Mouse (Mus musculus): ENCODE measurements around the gene Lyl1. TPM values are rescaled to one million over a fixed set of nuclear protein-coding genes. Genes with fewer than 3 reads are reported as not detected.
A peak's percentile ranks its signal among the peaks of the same experiment; 100 is the strongest.

Gene Lyl1
- total RNA-seq, 2 experiments from 2014 or later: 4.2 to 4.5 TPM

- intact Hi-C loops (cut with DNase I): no loop called here
- no peak for DNase-seq (ENCODE audit: low spot score)
Observed at GRCm38 (mm10) chr8:84733959-84734358, 32.7 kb downstream of the Lyl1 start.

- intact Hi-C loops (cut with DNase I): loop anchor here (5.0 kb wide), 1 partner anchor 32 kb away; the partner anchor contains the start of gene Lyl1
- DNase-seq (ENCODE audit: low spot score): no peak
Observed at GRCm38 (mm10) chr8:84734680-84735079, 33.4 kb downstream of the Lyl1 start.

- no peak for DNase-seq (ENCODE audit: low spot score)
- intact Hi-C loops (cut with DNase I): loop anchor here (5.0 kb wide), 1 partner anchor 33 kb away; the partner anchor contains the start of gene Lyl1
Observed at GRCm38 (mm10) chr8:84735597-84735996, 34.3 kb downstream of the Lyl1 start.

GRCm38 (mm10) chr8:84736521-84736920 is 35.3 kb downstream of the Lyl1 start:
- DNase-seq (ENCODE audit: low spot score): no peak
- intact Hi-C loops (cut with DNase I): loop anchor here (2.0 to 5.0 kb wide), 2 partner anchors 26 to 34 kb away; partner anchors contain the start of gene Lyl1

DNA sequence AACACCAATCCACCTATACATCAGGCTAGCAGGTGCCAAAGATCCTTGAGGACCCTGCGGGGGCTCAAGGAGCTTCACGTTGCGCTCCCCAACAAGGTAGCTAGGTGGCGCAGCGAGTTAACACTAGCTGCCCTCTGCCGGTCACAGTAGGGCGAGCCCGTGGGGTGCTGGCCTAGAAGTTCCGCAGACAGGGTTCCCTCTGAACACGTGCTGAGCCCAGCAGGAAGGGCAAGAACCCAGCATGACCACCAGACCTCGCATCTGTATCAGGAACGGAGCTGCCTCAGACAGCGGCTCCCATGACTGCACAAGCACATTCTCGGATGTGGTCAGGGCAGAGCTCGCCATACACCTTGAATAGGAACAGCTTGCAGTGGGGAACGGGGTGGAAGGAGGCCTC is 36.4 kb downstream of the Lyl1 start:
- DNase-seq (ENCODE audit: low spot score): peak; percentile 64
- intact Hi-C loops (cut with DNase I): loop anchor here (1.0 to 5.0 kb wide), 3 partner anchors 27 to 73 kb away; partner anchors contain the start of gene Lyl1

GRCm38 (mm10) chr8:84738266-84738665 is 37.0 kb downstream of the Lyl1 start:
- intact Hi-C loops (cut with DNase I): loop anchor here (5.0 kb wide), 1 partner anchor 36 kb away; the partner anchor contains the start of gene Lyl1
- no peak for DNase-seq (ENCODE audit: low spot score)

DNA sequence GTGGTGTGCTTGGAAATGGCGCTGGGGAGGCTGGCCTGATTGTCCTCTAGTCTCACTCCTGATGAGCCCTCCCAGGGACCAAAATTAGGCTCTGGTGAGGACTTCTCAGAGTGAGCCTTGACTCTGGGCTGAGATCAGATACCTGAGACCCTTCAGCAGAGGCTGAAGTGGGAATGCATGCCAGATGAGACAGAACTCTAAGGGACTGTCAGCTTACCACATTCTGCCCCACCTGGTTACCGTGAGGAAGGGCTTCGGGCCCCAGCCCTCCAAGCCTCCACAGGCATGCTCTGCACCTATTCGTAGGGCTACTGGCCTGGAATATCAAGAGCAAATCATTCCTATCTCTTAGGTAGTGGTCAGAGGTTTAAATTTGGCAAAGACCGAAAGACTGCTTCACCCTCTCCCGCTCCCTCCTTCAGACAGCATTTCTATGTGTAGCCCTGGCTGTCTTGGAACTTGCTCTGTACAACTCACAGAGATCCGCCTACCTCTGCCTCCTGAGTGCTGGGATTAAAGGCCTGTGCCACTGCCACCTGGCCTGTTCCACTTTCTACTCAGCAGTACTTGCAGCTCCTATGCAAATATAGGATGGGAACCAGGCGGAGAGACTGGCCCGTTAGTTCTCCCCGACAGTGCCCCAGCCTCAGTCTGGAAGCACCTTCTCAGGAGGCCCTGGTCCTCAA is 37.6 kb downstream of the Lyl1 start:
- intact Hi-C loops (cut with DNase I): loop anchor here (5.0 kb wide), 1 partner anchor 37 kb away; the partner anchor contains the start of gene Lyl1
- DNase-seq (ENCODE audit: low spot score): no peak

DNA sequence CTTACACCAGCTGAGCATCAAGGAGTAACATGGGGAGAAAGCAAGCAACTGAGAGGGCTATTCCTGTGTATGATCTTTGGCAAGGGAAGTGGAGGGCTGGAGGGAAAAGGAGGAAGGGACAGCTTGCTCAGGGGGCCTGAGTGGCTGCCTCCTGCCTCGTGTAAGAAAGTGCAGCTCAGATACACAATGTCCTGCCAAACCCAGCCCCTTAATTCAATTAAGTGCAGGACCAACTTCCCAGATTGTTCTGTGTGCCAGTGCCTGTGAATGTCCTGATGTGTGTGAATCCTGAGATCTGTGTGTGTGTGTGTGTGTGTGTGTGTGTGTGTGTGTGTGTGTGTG is 38.1 kb downstream of the Lyl1 start:
- intact Hi-C loops (cut with DNase I): loop anchor here (5.0 kb wide), 1 partner anchor 37 kb away; the partner anchor contains the start of gene Lyl1
- no peak for DNase-seq (ENCODE audit: low spot score)

- no peak for DNase-seq (ENCODE audit: low spot score)
- intact Hi-C loops (cut with DNase I): no loop called here
Observed at GRCm38 (mm10) chr8:84740895-84741843, 39.9 kb downstream of the Lyl1 start.

DNA sequence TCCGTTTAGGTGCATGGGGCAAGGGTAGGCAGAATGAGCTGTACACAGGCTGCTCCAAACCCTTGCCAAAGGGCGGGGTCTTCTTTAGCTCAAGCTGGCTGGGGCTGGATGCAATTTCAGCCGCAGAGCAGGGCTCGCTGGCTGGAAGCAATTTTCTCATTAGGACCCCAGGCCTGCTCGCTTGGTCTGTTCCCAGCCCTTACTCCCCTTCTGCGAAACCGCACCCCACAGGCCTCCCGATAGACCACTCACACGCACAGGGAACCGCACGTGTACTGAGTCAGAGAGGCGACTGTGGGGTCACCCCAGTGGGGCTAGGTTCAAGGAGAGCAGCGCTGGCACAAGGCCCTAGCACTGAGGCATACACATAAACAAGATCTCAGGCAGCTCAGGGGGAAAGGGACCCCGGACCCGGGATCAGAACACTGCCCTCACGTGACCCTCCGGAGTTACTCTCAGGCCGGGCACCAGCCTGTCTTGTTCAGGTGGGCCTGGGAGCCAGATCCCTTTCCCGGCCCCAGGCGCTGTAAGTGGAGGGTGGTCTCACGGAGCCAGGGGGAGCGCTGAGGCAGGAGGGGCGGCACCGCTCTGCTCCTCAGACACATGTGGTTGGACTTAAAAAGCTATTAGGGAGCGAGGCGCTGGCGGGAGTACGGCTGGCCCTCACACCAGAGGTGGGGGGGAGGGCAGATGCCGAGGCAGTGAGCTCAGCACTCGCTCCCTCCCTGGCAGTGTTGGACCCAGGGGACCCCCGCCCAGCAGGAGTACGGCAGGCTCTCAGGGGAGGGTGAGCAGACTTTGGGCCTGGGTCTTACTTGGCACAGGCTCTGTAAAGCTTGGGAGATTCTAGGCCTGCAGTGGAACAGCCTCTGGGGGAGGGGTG is 41.2 kb downstream of the Lyl1 start:
- peak; percentile 74 for DNase-seq (ENCODE audit: low spot score)
- intact Hi-C loops (cut with DNase I): no loop called here

DNA sequence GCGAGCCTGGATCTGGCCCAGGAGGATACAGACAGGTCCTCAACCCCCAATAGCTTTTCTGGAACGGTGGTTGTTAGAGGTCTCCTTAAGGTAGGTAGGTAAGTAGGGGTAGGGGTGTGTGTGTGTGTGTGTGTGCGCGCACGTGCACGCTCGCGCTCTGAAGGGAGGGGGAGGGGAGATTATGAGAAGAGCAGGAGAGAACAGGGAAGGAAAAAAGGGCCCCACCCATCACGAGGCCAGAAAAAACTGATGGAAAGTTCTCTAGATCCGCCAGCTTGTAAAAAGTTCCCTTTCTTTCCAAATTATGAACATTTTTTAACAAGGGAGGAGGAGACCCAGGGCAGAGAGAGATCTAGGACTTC is 41.8 kb downstream of the Lyl1 start:
- DNase-seq (ENCODE audit: low spot score): peak; percentile 40
- intact Hi-C loops (cut with DNase I): no loop called here

DNA sequence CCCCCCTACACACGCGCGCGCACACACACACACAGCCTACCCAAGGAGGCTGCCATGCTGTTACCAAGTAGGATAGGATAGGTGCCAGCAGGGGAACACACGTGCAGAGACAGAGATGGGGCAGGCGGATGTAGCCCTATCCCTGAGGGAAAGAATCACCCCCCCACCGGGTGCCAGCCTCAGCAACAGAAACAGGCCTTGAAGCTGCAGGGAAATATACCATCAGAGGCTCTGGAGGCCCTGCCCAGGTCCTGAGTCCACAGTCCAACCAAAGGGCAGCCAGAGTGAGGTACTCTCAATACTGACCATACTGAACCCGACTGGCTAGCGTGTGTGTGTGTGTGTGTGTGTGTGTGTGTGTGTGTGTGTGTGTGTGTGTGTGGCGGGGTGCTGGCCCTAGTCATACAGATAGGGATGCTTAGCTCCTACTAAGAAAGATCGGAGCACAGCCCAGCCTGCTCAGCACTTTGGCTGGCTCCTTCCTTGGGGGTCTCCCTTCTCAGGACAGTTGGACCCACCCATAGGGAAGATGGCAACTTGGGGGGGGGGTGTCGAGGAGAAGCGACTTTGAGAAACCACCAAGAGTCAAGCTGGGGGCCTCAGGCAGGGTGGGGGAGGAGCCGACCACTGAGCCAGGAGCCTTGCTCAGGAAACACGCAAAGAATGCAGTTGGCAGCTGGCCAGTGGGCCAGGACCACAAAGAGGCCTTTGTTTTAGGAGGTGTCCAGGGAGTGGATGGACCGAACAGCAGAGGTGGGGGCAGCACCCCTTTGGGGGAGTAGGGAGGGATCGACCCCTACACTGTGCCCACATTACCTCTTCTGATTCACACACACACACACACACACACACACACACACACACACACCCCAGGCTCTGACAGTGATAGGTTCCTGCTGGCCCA is 42.5 kb downstream of the Lyl1 start:
- DNase-seq (ENCODE audit: low spot score): peak; percentile 70
- intact Hi-C loops (cut with DNase I): no loop called here

GRCm38 (mm10) chr8:84745032-84745925 is 44.0 kb downstream of the Lyl1 start:
- DNase-seq (ENCODE audit: low spot score): no peak
- intact Hi-C loops (cut with DNase I): no loop called here

- intact Hi-C loops (cut with DNase I): no loop called here
Observed at GRCm38 (mm10) chr8:84749519-84749918, 48.3 kb downstream of the Lyl1 start.

DNA sequence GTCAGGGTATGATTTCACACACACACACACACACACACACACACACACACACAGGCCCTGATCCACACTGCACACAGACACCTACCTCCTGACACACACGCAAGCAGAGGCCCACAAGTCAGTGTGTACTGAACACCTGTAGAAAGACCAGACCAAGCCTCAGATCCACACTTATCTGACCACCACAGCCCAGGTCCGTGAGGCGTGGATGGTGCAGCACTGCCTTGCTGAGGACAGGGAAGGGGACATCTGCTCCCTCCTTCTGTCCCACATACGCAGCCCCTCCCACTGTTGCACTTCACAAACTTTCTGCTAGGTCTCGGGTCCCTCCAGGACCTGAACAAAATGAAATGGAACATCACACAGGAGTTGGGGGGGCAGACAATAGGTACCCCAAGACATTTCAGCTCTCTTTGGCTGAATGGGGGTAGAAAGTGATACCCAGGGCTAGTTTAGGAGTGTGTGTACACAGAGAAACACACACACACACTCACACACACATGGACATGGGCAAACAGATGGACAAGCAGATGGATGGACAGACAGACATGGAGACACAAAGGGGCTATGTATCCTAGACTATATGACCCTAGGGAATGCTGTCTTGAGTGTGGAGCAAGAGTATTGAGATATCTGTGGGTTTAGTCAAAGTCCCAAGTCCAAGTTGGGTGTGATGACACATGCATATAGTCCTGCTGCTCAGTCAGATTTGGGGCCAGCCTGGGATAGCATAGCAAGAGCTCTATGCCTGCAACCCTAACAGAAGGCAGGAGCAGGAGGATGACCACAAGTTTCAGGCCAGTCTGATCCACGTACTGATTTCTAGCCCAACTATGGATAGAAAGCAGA is 51.7 kb downstream of the Lyl1 start:
- intact Hi-C loops (cut with DNase I): no loop called here
- no peak for DNase-seq (ENCODE audit: low spot score)

More at GRCm38 (mm10) chr8:84749519-84749918, 48.3 kb downstream of the Lyl1 start:
- DNase-seq (ENCODE audit: low spot score): no peak

Data from heart, postnatal 25 days (tissue).